Mouse (Mus musculus) mouse embryonic stem cell (cell line): ENCODE measurements around the gene Pde3a.

Experiments used
- in situ Hi-C, 2 experiments: fragments of 300-500 bp; cut with MboI; formaldehyde crosslinking; loops; 1 replicate in 1 of 2; 3 replicates in 1 of 2; pipeline ENCODE4 v1.14.3; 2019 to 2020; ENCODE audit warnings: low sequenced_read_pairs in 2 of 2, low pct_unique_long_range_greater_than_20kb in 1 of 2, mixed read lengths in 1 of 2; ENCODE audit not compliant: unreplicated experiment in 1 of 2

The Pde3a gene

GRCm38 (mm10) chr6:141523747-141524640 is 274.9 kb downstream of the Pde3a start, which contains the start of gene Slco1c1:
Slco1c1 (plus strand) TSS chr6:141524368.
- in situ Hi-C loops = no loop called here

GRCm38 (mm10) chr6:141525787-141526186 is 276.7 kb downstream of the Pde3a start:
- in situ Hi-C loops = no loop called here

- in situ Hi-C loops = no loop called here
These were observed 281.8 kb downstream of the Pde3a start for GRCm38 (mm10) chr6:141530865-141531264.

- in situ Hi-C loops = no loop called here
These were observed 288.2 kb downstream of the Pde3a start for GRCm38 (mm10) chr6:141537298-141537697.

GRCm38 (mm10) chr6:141541136-141541535 is 292.1 kb downstream of the Pde3a start:
- in situ Hi-C loops = no loop called here

GRCm38 (mm10) chr6:141543344-141543743 is 294.3 kb downstream of the Pde3a start:
- in situ Hi-C loops = no loop called here
